Mouse (Mus musculus): ENCODE measurements around the gene Slc39a13. TPM values are rescaled to one million over a fixed set of nuclear protein-coding genes. Genes with fewer than 3 reads are reported as not detected.

Slc39a13 gene
- total RNA-seq (2023) = 17.9 TPM

GRCm38 (mm10) chr2:91070076-91070800 is at the start of gene Slc39a13:
Slc39a13 (minus strand) TSS chr2:91070417.

DNA sequence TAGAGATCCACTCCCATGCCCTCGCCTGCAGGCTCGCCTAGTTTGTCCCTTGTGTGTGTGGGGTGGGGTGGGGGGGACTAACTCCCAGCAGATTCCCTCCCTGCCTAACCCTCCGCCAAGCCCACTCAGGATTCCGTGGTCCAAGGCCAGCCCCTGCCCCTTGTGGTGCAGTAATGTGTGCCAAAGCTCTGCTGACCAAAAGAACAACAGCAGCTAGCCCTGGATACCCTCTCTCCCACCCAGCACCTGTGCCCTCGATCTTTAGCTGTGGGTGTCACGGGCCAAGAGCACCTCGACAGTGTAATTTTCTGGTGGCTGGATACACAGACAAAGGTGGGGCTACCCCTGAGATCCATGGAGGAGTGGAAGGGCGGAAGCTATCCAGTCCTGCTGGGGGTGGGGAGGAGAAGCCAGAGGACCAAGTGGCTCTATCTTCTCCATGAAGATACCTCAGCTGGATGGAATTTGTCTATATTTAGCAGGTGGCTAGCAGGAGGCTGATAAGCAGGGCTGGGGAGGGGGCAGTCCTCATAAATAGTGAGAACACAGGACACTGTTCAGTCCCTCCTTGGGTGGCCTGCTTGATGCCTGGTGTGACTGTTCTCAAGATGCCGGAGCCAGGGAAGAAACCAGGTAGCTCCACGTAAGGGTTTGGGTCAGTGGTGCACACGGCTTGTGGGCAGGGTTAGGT is 47.5 kb upstream of the Slc39a13 start, which contains the start of gene Mybpc3:
Gene Mybpc3 (plus strand): TSS at position 560 of the 691 bp plus-strand sequence.

DNA sequence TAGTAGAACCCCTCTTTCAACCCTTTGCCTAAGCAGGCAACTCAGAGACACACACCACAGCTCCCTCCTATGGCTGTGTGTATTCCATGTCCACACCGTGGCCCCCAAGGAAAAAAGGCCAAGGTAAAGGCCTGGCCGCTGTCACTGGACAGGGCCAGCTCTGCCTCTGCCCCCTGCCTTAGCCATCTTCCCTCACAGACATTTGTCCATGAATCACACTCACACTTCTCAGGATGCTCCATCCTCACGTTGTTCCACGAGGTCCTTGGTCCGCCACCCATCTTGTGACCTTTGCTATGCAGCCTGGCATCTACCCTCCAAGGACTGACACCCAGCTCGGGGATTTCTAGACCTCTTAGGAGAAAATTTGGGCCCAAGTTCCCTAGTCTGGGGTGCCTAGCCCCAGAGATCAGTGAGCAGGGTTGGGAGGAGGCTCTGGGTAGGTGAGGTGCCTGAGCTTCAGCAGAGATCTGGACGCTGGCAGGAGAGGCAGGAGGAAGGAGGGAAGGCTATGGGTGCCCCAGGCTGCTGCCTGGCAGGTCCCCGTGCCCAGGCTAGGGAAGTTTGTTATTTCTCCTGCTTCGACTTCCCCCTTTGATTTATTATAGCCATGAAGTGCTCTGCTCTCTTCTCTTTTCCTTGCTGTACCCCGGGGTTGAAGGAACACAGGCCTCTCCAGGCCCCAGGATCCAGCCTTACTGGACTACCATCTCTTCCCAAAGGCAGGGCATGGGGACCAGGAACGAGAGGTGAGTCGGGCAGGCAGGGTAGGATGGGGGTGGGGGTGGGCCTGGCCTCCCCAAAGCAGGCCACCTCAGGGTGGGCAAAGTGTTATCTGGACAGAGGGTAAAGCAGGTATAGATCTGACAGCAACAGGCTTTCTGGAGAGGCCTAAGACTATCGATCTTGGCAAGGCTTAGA is 11.8 kb upstream of the Slc39a13 start, which contains the start of gene Spi1:
Gene Spi1 (plus strand): TSS at position 616 of the 921 bp plus-strand sequence.

DNA sequence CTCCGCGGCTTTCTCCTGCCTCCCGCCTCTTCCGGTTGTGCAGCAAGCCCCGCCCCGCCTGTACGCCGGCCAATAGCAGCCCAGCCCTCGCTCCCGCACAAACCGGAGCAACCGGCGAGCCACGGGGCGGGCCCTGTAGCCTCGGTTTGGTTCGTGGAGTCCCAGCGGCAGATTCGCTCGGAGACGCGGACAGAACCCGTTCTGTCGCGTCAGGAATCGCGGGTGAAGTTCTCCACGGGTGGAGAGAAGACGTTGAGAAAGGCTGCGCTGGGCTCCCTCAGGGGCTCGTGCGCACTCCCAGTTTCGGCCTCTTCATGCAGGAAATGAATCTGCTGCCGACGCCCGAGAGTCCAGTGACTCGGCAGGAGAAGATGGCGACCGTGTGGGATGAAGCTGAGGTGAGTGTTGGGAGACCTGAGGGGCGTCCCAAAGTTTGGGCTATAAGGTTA is 16.3 kb downstream of the Slc39a13 start, which contains the start of gene Psmc3:
Gene Psmc3 (plus strand): TSS at position 76 of the 449 bp plus-strand sequence.

DNA sequence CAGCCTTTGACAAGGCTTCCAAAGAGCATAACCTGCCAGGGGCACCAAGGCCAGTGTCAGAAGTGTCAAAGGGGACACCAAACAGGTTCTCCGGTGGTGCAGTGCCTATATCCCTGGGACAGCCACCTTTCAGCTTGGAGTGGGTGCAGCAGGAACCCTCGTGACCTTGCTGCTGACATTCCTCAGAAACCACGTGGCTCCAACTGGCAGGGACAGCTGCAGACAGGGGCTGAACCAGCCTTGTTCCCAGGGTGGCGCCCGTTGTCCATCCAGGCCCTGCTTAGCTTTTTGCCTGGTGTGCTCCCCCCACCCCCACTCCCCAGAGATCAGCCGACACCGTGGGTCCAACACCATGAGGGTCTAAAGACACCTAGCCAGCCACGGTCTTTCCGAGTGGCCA is 34.8 kb downstream of the Slc39a13 start, which contains the start of gene Rapsn:
Gene Rapsn (plus strand): TSS at position 236 of the 400 bp plus-strand sequence.

Other genes with a start within 250 kb of the Slc39a13 start
- gene Mtch2, start 223.3 kb downstream of the Slc39a13 start, total RNA-seq (2023) = 76.2 TPM
- gene C1qtnf4, start 184.6 kb downstream of the Slc39a13 start, total RNA-seq (2023) = not detected
- gene Kbtbd4, start 165.7 kb downstream of the Slc39a13 start, total RNA-seq (2023) = 28.3 TPM
- gene Ndufs3, start 165.6 kb downstream of the Slc39a13 start, total RNA-seq (2023) = 132 TPM
- 89.8 TPM for gene Celf1, start 130.0 kb downstream of the Slc39a13 start, total RNA-seq (2023)
- gene Rapsn, start 34.8 kb downstream of the Slc39a13 start, total RNA-seq (2023) = 0.86 TPM
- 113 TPM for gene Psmc3, start 16.4 kb downstream of the Slc39a13 start, total RNA-seq (2023)
- 8.5 TPM for gene Spi1, start 12.0 kb upstream of the Slc39a13 start, total RNA-seq (2023)
- not detected for gene Mybpc3, start 47.7 kb upstream of the Slc39a13 start, total RNA-seq (2023)
- gene Madd, start 113.4 kb upstream of the Slc39a13 start, total RNA-seq (2023) = 263 TPM
- 2.5 TPM for gene Nr1h3, start 132.4 kb upstream of the Slc39a13 start, total RNA-seq (2023)
- 6.4 TPM for gene Acp2, start 132.5 kb upstream of the Slc39a13 start, total RNA-seq (2023)
- 67.6 TPM for gene Ddb2, start 166.6 kb upstream of the Slc39a13 start, total RNA-seq (2023)
- 1.2 TPM for gene Pacsin3, start 185.5 kb upstream of the Slc39a13 start, total RNA-seq (2023)
- gene Arfgap2, start 194.6 kb upstream of the Slc39a13 start, total RNA-seq (2023) = 115 TPM

All from CD8-positive naive resting alpha-beta T cell, adult 57 days (primary cell).